Mouse (Mus musculus) CH12.LX (cell line): ENCODE results near the gene Epsti1. TPM values are rescaled to one million over a fixed set of nuclear protein-coding genes. Genes with fewer than 3 reads are reported as not detected.

Experiments used
- DNase-seq: peaks from one replicate; pipeline ENCODE4 v3.0.0-alpha.2; 2013; ENCODE audit errors: extremely low read depth
- H3K27ac ChIP-seq: 2 replicates; pipeline ENCODE4 v1.5.1; 2012; ENCODE audit warnings: low read depth, mild to moderate bottlenecking, control low read depth, moderate library complexity; ENCODE audit not compliant: insufficient read depth
- H3K27me3 ChIP-seq: replicated peaks from 2 replicates; pipeline ENCODE3; 2012; ENCODE audit warnings: inconsistent platforms
- H3K36me3 ChIP-seq, 2 experiments: replicated peaks in 1 of 2; 2 replicates each; pipeline versions ENCODE3 to v1.6.1; 2012; ENCODE audit warnings: inconsistent platforms in 1 of 2, low read length in 1 of 2, mild to moderate bottlenecking in 1 of 2, mixed read lengths in 1 of 2, moderate library complexity in 1 of 2; ENCODE audit not compliant: control insufficient read depth in 1 of 2, insufficient read depth in 1 of 2
- H3K4me1 ChIP-seq, 2 experiments: 2 replicates each; pipeline ENCODE4 v1.6.1; 2012; ENCODE audit warnings: inconsistent platforms in 1 of 2, moderate library complexity in 1 of 2; ENCODE audit not compliant: insufficient read depth in 2 of 2, control insufficient read depth in 1 of 2
- H3K4me2 ChIP-seq: 2 replicates; pipeline ENCODE4 v1.6.1; 2012; ENCODE audit warnings: low read depth, mild to moderate bottlenecking, control low read depth; ENCODE audit not compliant: poor library complexity, insufficient read depth, severe bottlenecking
- H3K4me3 ChIP-seq, 3 experiments: fragments of 150-350 bp in 1 of 3; sonication (generic) in 1 of 3; replicated peaks in 1 of 3; 2 replicates each; pipeline versions ENCODE3 to v1.5.1; 2011 to 2012; ENCODE audit warnings: low read depth in 2 of 3, low read length in 2 of 3, mild to moderate bottlenecking in 2 of 3, moderate library complexity in 2 of 3, control low read depth in 1 of 3, improper control_type of control experiment in 1 of 3, inconsistent platforms in 1 of 3, mixed read lengths in 1 of 3; ENCODE audit not compliant: poor library complexity in 1 of 3
- H3K79me2 ChIP-seq: replicated peaks from 2 replicates; pipeline ENCODE4 v1.6.1; 2012; ENCODE audit warnings: mild to moderate bottlenecking, moderate library complexity; ENCODE audit not compliant: control insufficient read depth, poor library complexity, insufficient read depth, severe bottlenecking; ENCODE audit errors: extremely low read depth
- H3K9ac ChIP-seq: 2 replicates; pipeline ENCODE4 v1.6.1; 2012; ENCODE audit warnings: low read depth, mild to moderate bottlenecking, control low read depth, moderate library complexity; ENCODE audit not compliant: insufficient read depth
- H3K9me3 ChIP-seq: replicated peaks from 2 replicates; pipeline ENCODE3; 2012; ENCODE audit warnings: low read length, inconsistent platforms, mixed read lengths
- BHLHE40 ChIP-seq: IDR thresholded peaks from 2 replicates; pipeline ENCODE4 v1.6.1; 2011; ENCODE audit warnings: mild to moderate bottlenecking, low read depth, low read length, improper control_type of control experiment
- CHD1 ChIP-seq: IDR thresholded peaks from 2 replicates; pipeline ENCODE4 v1.6.1; 2012; ENCODE audit warnings: low read depth, low read length, improper control_type of control experiment, inconsistent platforms
- CHD2 ChIP-seq: IDR thresholded peaks from 2 replicates; pipeline ENCODE4 v1.6.1; 2011; ENCODE audit warnings: low read length, improper control_type of control experiment
- CTCF ChIP-seq, 2 experiments: IDR thresholded peaks in 1 of 2; conservative IDR thresholded peaks in 1 of 2; 2 replicates each; pipeline ENCODE4 v1.5.1; 2011 to 2012; ENCODE audit warnings: low read depth in 2 of 2, low read length in 2 of 2, improper control_type of control experiment in 1 of 2, inconsistent platforms in 1 of 2, mild to moderate bottlenecking in 1 of 2, moderate library complexity in 1 of 2
- E2F4 ChIP-seq: IDR thresholded peaks from 2 replicates; pipeline ENCODE4 v1.6.1; 2011; ENCODE audit warnings: low read depth, low read length, improper control_type of control experiment; ENCODE audit not compliant: insufficient replicate concordance
- ETS1 ChIP-seq: conservative IDR thresholded peaks from 2 replicates; pipeline ENCODE4 v1.6.1; 2012; ENCODE audit warnings: low read depth, mild to moderate bottlenecking, inconsistent platforms, low read length, improper control_type of control experiment, moderate library complexity
- GABPA ChIP-seq: IDR thresholded peaks from 2 replicates; pipeline ENCODE4 v1.6.1; 2012; ENCODE audit warnings: low read depth, low read length, improper control_type of control experiment, inconsistent platforms; ENCODE audit not compliant: insufficient replicate concordance
- HCFC1 ChIP-seq: IDR thresholded peaks from 2 replicates; pipeline ENCODE4 v1.6.1; 2012; ENCODE audit warnings: low read depth, mild to moderate bottlenecking, inconsistent platforms, low read length, improper control_type of control experiment
- IRF4 ChIP-seq: IDR thresholded peaks from 2 replicates; pipeline ENCODE4 v1.6.1; 2014; ENCODE audit warnings: low read depth, mild to moderate bottlenecking, inconsistent platforms, low read length, improper control_type of control experiment
- JUN ChIP-seq: IDR thresholded peaks from 2 replicates; pipeline ENCODE4 v1.6.1; 2011; ENCODE audit warnings: low read depth, mild to moderate bottlenecking, low read length, improper control_type of control experiment, moderate library complexity; ENCODE audit not compliant: insufficient read depth
- JUND ChIP-seq: conservative IDR thresholded peaks from 2 replicates; pipeline ENCODE4 v1.6.1; 2011; ENCODE audit warnings: low read depth, low read length, improper control_type of control experiment
- KAT2A ChIP-seq: IDR thresholded peaks from 2 replicates; pipeline ENCODE4 v1.6.1; 2012; ENCODE audit warnings: low read length, improper control_type of control experiment, inconsistent platforms; ENCODE audit not compliant: insufficient replicate concordance
- MAFK ChIP-seq: IDR thresholded peaks from 2 replicates; pipeline ENCODE4 v1.6.1; 2011; ENCODE audit warnings: low read length, improper control_type of control experiment; ENCODE audit not compliant: insufficient replicate concordance
- MAX ChIP-seq: IDR thresholded peaks from 2 replicates; pipeline ENCODE4 v1.6.1; 2011; ENCODE audit warnings: low read length, improper control_type of control experiment
- MAZ ChIP-seq: IDR thresholded peaks from 2 replicates; pipeline ENCODE4 v1.6.1; 2012; ENCODE audit warnings: low read depth, mild to moderate bottlenecking, inconsistent platforms, low read length, improper control_type of control experiment, moderate library complexity
- MEF2A ChIP-seq: IDR thresholded peaks from 2 replicates; pipeline ENCODE4 v1.6.1; 2014; ENCODE audit warnings: low read depth, mild to moderate bottlenecking, inconsistent platforms, low read length, improper control_type of control experiment, borderline replicate concordance
- MXI1 ChIP-seq: IDR thresholded peaks from 2 replicates; pipeline ENCODE4 v1.6.1; 2011; ENCODE audit warnings: mild to moderate bottlenecking, low read depth, low read length, improper control_type of control experiment
- NELFE ChIP-seq: IDR thresholded peaks from 2 replicates; pipeline ENCODE4 v1.6.1; 2011; ENCODE audit warnings: low read depth, low read length, improper control_type of control experiment
- NRF1 ChIP-seq: IDR thresholded peaks from 2 replicates; pipeline ENCODE4 v1.6.1; 2014; ENCODE audit warnings: low read depth, mild to moderate bottlenecking, inconsistent platforms, low read length, improper control_type of control experiment, moderate library complexity
- PAX5 ChIP-seq: IDR thresholded peaks from 2 replicates; pipeline ENCODE4 v1.6.1; 2012; ENCODE audit warnings: low read length, inconsistent platforms, mixed read lengths
- POLR2A ChIP-seq: IDR thresholded peaks from 2 replicates; pipeline ENCODE4 v1.6.1; 2011; ENCODE audit warnings: low read depth, mild to moderate bottlenecking, improper control_type of control experiment, low read length
- POLR2AphosphoS2 ChIP-seq: IDR thresholded peaks from 2 replicates; pipeline ENCODE4 v1.6.1; 2011; ENCODE audit warnings: low read depth, low read length, improper control_type of control experiment
- RAD21 ChIP-seq: IDR thresholded peaks from 2 replicates; pipeline ENCODE4 v1.6.1; 2011; ENCODE audit warnings: low read depth, mild to moderate bottlenecking, low read length, improper control_type of control experiment, moderate library complexity
- TBP ChIP-seq: conservative IDR thresholded peaks from 2 replicates; pipeline ENCODE4 v1.6.1; 2011; ENCODE audit warnings: low read depth, low read length, improper control_type of control experiment
- TCF12 ChIP-seq: IDR thresholded peaks from 2 replicates; pipeline ENCODE4 v1.6.1; 2014; ENCODE audit warnings: low read depth, mild to moderate bottlenecking, inconsistent platforms, low read length, improper control_type of control experiment
- UBTF ChIP-seq: IDR thresholded peaks from 2 replicates; pipeline ENCODE4 v1.6.1; 2012; ENCODE audit warnings: low read depth, mild to moderate bottlenecking, inconsistent platforms, low read length, improper control_type of control experiment, moderate library complexity
- USF1 ChIP-seq: IDR thresholded peaks from 2 replicates; pipeline ENCODE4 v1.6.1; 2014; ENCODE audit warnings: low read depth, mild to moderate bottlenecking, inconsistent platforms, low read length, improper control_type of control experiment
- ZC3H11A ChIP-seq: IDR thresholded peaks from 2 replicates; pipeline ENCODE4 v1.6.1; 2012; ENCODE audit warnings: low read depth, mild to moderate bottlenecking, inconsistent platforms, low read length, improper control_type of control experiment
- ZKSCAN1 ChIP-seq: IDR thresholded peaks from 2 replicates; pipeline ENCODE4 v1.6.1; 2012; ENCODE audit warnings: low read depth, inconsistent platforms, low read length, improper control_type of control experiment, borderline replicate concordance
- ZMIZ1 ChIP-seq: IDR thresholded peaks from 2 replicates; pipeline ENCODE4 v1.6.1; 2012; ENCODE audit warnings: low read depth, mild to moderate bottlenecking, inconsistent platforms, low read length, improper control_type of control experiment
- dilution Hi-C: fragments of 300-500 bp; cut with MboI; formaldehyde crosslinking; loops from 2 replicates; pipeline ENCODE4 v1.14.3; 2020; ENCODE audit warnings: low sequenced_read_pairs; ENCODE audit not compliant: extremely low pct_unique_long_range_greater_than_20kb, extremely low pct_ligation_motif_present
- in situ Hi-C: fragments of 300-500 bp; cut with MboI; formaldehyde crosslinking; loops from 3 replicates; pipeline ENCODE4 v1.14.3; 2019; ENCODE audit warnings: low sequenced_read_pairs, low pct_ligation_motif_present, low pct_unique_long_range_greater_than_20kb, mixed read lengths
- polyA plus RNA-seq: library from polyadenylated mRNA; unstranded; fragments of >175 nt; gene quantifications from 2 replicates; pipeline ENCODE4 v1.2.1, GENCODE M21; 2012; ENCODE audit warnings: low read depth; ENCODE audit not compliant: insufficient read length
- total RNA-seq, 2 experiments: library from RNA; depleted of rRNA; stranded (reverse); fragments of 300-350 nt in 1 of 2; fragments of >200 nt in 1 of 2; gene quantifications; 2 replicates each; pipeline ENCODE4 v1.2.3; 2012 to 2014

The Epsti1 gene
- total and polyA plus RNA-seq, 3 experiments = 0.59 to 2.2 (median 2.2) TPM

- no peak for TF ChIP-seq USF1
- TF ChIP-seq JUN = no peak
- TF ChIP-seq NELFE = no peak
- no peak for TF ChIP-seq POLR2A
- no peak for TF ChIP-seq MAFK
- no peak for TF ChIP-seq CTCF (conservative IDR thresholded peaks at IDR 0.05 in 1 of 2, IDR thresholded peaks at IDR 0.05 in 1 of 2; ENCODE audit: low read depth in 2 of 2, low read length in 2 of 2)
- TF ChIP-seq POLR2AphosphoS2 = no peak
- no peak for TF ChIP-seq MAX
- TF ChIP-seq TBP = no peak
- no peak for TF ChIP-seq RAD21
- TF ChIP-seq ZC3H11A = no peak
- no peak for TF ChIP-seq GABPA
- no peak for TF ChIP-seq E2F4
- no peak for TF ChIP-seq ZKSCAN1
- no peak for TF ChIP-seq IRF4
- no peak for TF ChIP-seq TCF12
- TF ChIP-seq JUND = no peak
- TF ChIP-seq CHD2 = no peak
- TF ChIP-seq BHLHE40 = no peak
- no peak for TF ChIP-seq HCFC1
- Histone ChIP-seq H3K4me1 (peaks cover 0 to 19% of the 10 kb centered on the region in 2 experiments; a peak in 2 of 4 replicates), H3K36me3 (no peaks in the 10 kb centered on the region), H3K4me2 (no peak overlapping the region), H3K9ac (no peak overlapping the region), H3K4me3 (no peak overlapping the region), H3K79me2 (no peaks in the 10 kb centered on the region), H3K27me3 (peaks cover 1% of the 10 kb centered on the region), H3K27ac (no peak overlapping the region), H3K9me3 (no peaks in the 10 kb centered on the region)
- dilution Hi-C loops (no loop called here), in situ Hi-C loops (no loop called here)
- DNase-seq = no peak
These were observed 1.5 kb upstream of the Epsti1 start for GRCm38 (mm10) chr14:77902541-77902940.

GRCm38 (mm10) chr14:77905466-77905865 is 1.4 kb downstream of the Epsti1 start:
- Histone ChIP-seq H3K27ac (no peak overlapping the region), H3K4me3 (no peak overlapping the region), H3K4me1 (peaks cover 0 to 13% of the 10 kb centered on the region in 2 experiments; a peak in 2 of 4 replicates), H3K9ac (no peak overlapping the region), H3K36me3 (no peaks in the 10 kb centered on the region), H3K4me2 (peak overlapping the region; percentile 13; the same call in 1 of the 2 replicates), H3K79me2 (no peaks in the 10 kb centered on the region), H3K27me3 (peaks cover 1% of the 10 kb centered on the region), H3K9me3 (peaks cover 4% of the 10 kb centered on the region)
- no peak for TF ChIP-seq E2F4
- no peak for TF ChIP-seq KAT2A
- TF ChIP-seq NRF1 = no peak
- TF ChIP-seq PAX5 = no peak
- TF ChIP-seq ETS1 = no peak
- no peak for TF ChIP-seq CHD1
- TF ChIP-seq MEF2A = no peak
- no peak for TF ChIP-seq POLR2AphosphoS2
- TF ChIP-seq CHD2 = no peak
- TF ChIP-seq POLR2A = no peak
- no peak for TF ChIP-seq UBTF
- no peak for TF ChIP-seq MXI1
- no peak for TF ChIP-seq TCF12
- no peak for TF ChIP-seq RAD21
- no peak for TF ChIP-seq JUN
- no peak for TF ChIP-seq ZMIZ1
- no peak for TF ChIP-seq TBP
- no peak for TF ChIP-seq MAZ
- dilution Hi-C loops = no loop called here
- in situ Hi-C loops = no loop called here
- no peak for DNase-seq
